Mouse (Mus musculus): Measurements from ENCODE around the gene Ptpn12. TPM values are rescaled to one million over a fixed set of nuclear protein-coding genes. Genes with fewer than 3 reads are reported as not detected.

Gene Ptpn12
- polyA plus RNA-seq, 1 experiment from 2014 or later, result 8.8 TPM

GRCm38 (mm10) chr5:21054472-21055070, 1.1 kb downstream of the Ptpn12 start:
- Histone ChIP-seq H3K4me3 (ENCODE audit: low read depth, low read length) (peak overlapping the region; percentile 95), H3K27ac (replicated peaks) (peak overlapping the region; percentile 98), H3K4me2 (replicated peaks; ENCODE audit: low read depth) (peak overlapping the region; percentile 72), H3K9me3 (ENCODE audit: control insufficient read depth, low read length) (no peaks in the 10 kb centered on the region), H3K36me3 (ENCODE audit: control insufficient read depth, insufficient read depth, low read length) (no peaks in the 10 kb centered on the region), H3K9ac (ENCODE audit: low read length) (peak overlapping the region; percentile 93), H3K27me3 (ENCODE audit: control insufficient read depth, insufficient read depth, low read length) (no peaks in the 10 kb centered on the region), H3K4me1 (replicated peaks; ENCODE audit: control insufficient read depth, insufficient read depth) (no peaks in the 10 kb centered on the region)
- WGBS, result under 1% methylated on average over 20 of the region's 20 CpGs
- DNase-seq (ENCODE audit: low spot score) (peak; percentile 85), ATAC-seq (ENCODE audit: low FRiP score, low TSS enrichment) (peak; percentile 48)
- TF ChIP-seq EP300 (optimal IDR thresholded peaks at IDR 0.05) (no peak), CTCF (IDR thresholded peaks at IDR 0.05; ENCODE audit: low read depth) (0 out of 2 replicates have a peak, but pooled peaks have one; percentile 8)

- DNase-seq (ENCODE audit: low spot score) (no peak), ATAC-seq (ENCODE audit: low FRiP score, low TSS enrichment) (no peak)
- no peaks in the 10 kb centered on the region for H3K27me3 ChIP-seq (ENCODE audit: control insufficient read depth, insufficient read depth, low read length)
- peak overlapping the region; percentile 72 for H3K4me2 ChIP-seq (replicated peaks; ENCODE audit: low read depth)
- TF ChIP-seq CTCF (IDR thresholded peaks at IDR 0.05; ENCODE audit: low read depth) (no peak), EP300 (optimal IDR thresholded peaks at IDR 0.05) (no peak)
- no peaks in the 10 kb centered on the region for H3K36me3 ChIP-seq (ENCODE audit: control insufficient read depth, insufficient read depth, low read length)
- no peaks in the 10 kb centered on the region for H3K4me1 ChIP-seq (replicated peaks; ENCODE audit: control insufficient read depth, insufficient read depth)
- no peak overlapping the region for H3K9ac ChIP-seq (ENCODE audit: low read length)
- WGBS, result 47% methylated on average over 3 of the region's 3 CpGs
- peak overlapping the region; percentile 95 for H3K4me3 ChIP-seq (ENCODE audit: low read depth, low read length)
- no peak overlapping the region; the same call in 1 of the 2 replicates for H3K27ac ChIP-seq (replicated peaks)
- no peaks in the 10 kb centered on the region for H3K9me3 ChIP-seq (ENCODE audit: control insufficient read depth, low read length)
These were observed 2.0 kb downstream of the Ptpn12 start for GRCm38 (mm10) chr5:21053571-21054307.

GRCm38 (mm10) chr5:21052521-21052920, 3.2 kb downstream of the Ptpn12 start:
- Histone ChIP-seq H3K4me1 (replicated peaks; ENCODE audit: control insufficient read depth, insufficient read depth) (no peaks in the 10 kb centered on the region), H3K27me3 (ENCODE audit: control insufficient read depth, insufficient read depth, low read length) (no peaks in the 10 kb centered on the region), H3K9ac (ENCODE audit: low read length) (no peak overlapping the region), H3K27ac (replicated peaks) (no peak overlapping the region), H3K4me2 (replicated peaks; ENCODE audit: low read depth) (no peak overlapping the region), H3K36me3 (ENCODE audit: control insufficient read depth, insufficient read depth, low read length) (no peaks in the 10 kb centered on the region), H3K4me3 (ENCODE audit: low read depth, low read length) (no peak overlapping the region), H3K9me3 (ENCODE audit: control insufficient read depth, low read length) (no peaks in the 10 kb centered on the region)
- no peak for DNase-seq (ENCODE audit: low spot score)
- 97% methylated on average over 1 of the region's 1 CpGs for WGBS
- no peak for TF ChIP-seq CTCF (IDR thresholded peaks at IDR 0.05; ENCODE audit: low read depth)
- no peak for TF ChIP-seq EP300 (optimal IDR thresholded peaks at IDR 0.05)
- ATAC-seq (ENCODE audit: low FRiP score, low TSS enrichment), result no peak

GRCm38 (mm10) chr5:21050770-21051122, 5.0 kb downstream of the Ptpn12 start:
- no peak overlapping the region for H3K27ac ChIP-seq (replicated peaks)
- ATAC-seq (ENCODE audit: low FRiP score, low TSS enrichment) (no peak), DNase-seq (ENCODE audit: low spot score) (no peak)
- H3K36me3 ChIP-seq (ENCODE audit: control insufficient read depth, insufficient read depth, low read length), result no peaks in the 10 kb centered on the region
- no peak overlapping the region for H3K4me3 ChIP-seq (ENCODE audit: low read depth, low read length)
- 48% methylated on average over 2 of the region's 2 CpGs for WGBS
- H3K9me3 ChIP-seq (ENCODE audit: control insufficient read depth, low read length), result no peaks in the 10 kb centered on the region
- no peak for TF ChIP-seq EP300 (optimal IDR thresholded peaks at IDR 0.05)
- no peak overlapping the region for H3K9ac ChIP-seq (ENCODE audit: low read length)
- no peaks in the 10 kb centered on the region for H3K4me1 ChIP-seq (replicated peaks; ENCODE audit: control insufficient read depth, insufficient read depth)
- H3K4me2 ChIP-seq (replicated peaks; ENCODE audit: low read depth), result no peak overlapping the region
- no peaks in the 10 kb centered on the region for H3K27me3 ChIP-seq (ENCODE audit: control insufficient read depth, insufficient read depth, low read length)

GRCm38 (mm10) chr5:21050061-21050769, 5.5 kb downstream of the Ptpn12 start:
- ATAC-seq (ENCODE audit: low FRiP score, low TSS enrichment) (no peak), DNase-seq (ENCODE audit: low spot score) (no peak)
- Histone ChIP-seq H3K4me2 (replicated peaks; ENCODE audit: low read depth) (no peak overlapping the region), H3K36me3 (ENCODE audit: control insufficient read depth, insufficient read depth, low read length) (no peaks in the 10 kb centered on the region), H3K4me3 (ENCODE audit: low read depth, low read length) (no peak overlapping the region), H3K27ac (replicated peaks) (no peak overlapping the region), H3K9me3 (ENCODE audit: control insufficient read depth, low read length) (no peaks in the 10 kb centered on the region), H3K4me1 (replicated peaks; ENCODE audit: control insufficient read depth, insufficient read depth) (no peaks in the 10 kb centered on the region), H3K27me3 (ENCODE audit: control insufficient read depth, insufficient read depth, low read length) (no peaks in the 10 kb centered on the region), H3K9ac (ENCODE audit: low read length) (no peak overlapping the region)
- no peak for TF ChIP-seq EP300 (optimal IDR thresholded peaks at IDR 0.05)
- TF ChIP-seq CTCF (IDR thresholded peaks at IDR 0.05; ENCODE audit: low read depth), result no peak
- WGBS, result 66% methylated on average over 6 of the region's 6 CpGs

- 70% methylated on average over 4 of the region's 4 CpGs for WGBS
- Histone ChIP-seq H3K27me3 (ENCODE audit: control insufficient read depth, insufficient read depth, low read length) (no peaks in the 10 kb centered on the region), H3K4me2 (replicated peaks; ENCODE audit: low read depth) (no peak overlapping the region), H3K9me3 (ENCODE audit: control insufficient read depth, low read length) (no peaks in the 10 kb centered on the region), H3K36me3 (ENCODE audit: control insufficient read depth, insufficient read depth, low read length) (no peaks in the 10 kb centered on the region), H3K9ac (ENCODE audit: low read length) (no peak overlapping the region), H3K4me1 (replicated peaks; ENCODE audit: control insufficient read depth, insufficient read depth) (no peaks in the 10 kb centered on the region), H3K4me3 (ENCODE audit: low read depth, low read length) (no peak overlapping the region), H3K27ac (replicated peaks) (no peak overlapping the region)
- DNase-seq (ENCODE audit: low spot score) (no peak), ATAC-seq (ENCODE audit: low FRiP score, low TSS enrichment) (no peak)
- TF ChIP-seq EP300 (optimal IDR thresholded peaks at IDR 0.05) (no peak), CTCF (IDR thresholded peaks at IDR 0.05; ENCODE audit: low read depth) (no peak)
These were observed 6.7 kb downstream of the Ptpn12 start for GRCm38 (mm10) chr5:21049006-21049405.

All from stomach, postnatal 0 days (tissue).